Mouse (Mus musculus): ENCODE measurements around the gene Gm32687. TPM values are rescaled to one million over a fixed set of nuclear protein-coding genes. Genes with fewer than 3 reads are reported as not detected.
A peak's percentile ranks its signal among the peaks of the same experiment; 100 is the strongest.
"Not testable (repeated sequence)": the region's sequence is repeated elsewhere in the genome, so short reads cannot be mapped to it uniquely, and the experiment has no call there.

The Gm32687 gene
- polyA plus RNA-seq (2014; fragmentation: Nextera tagmentation; extraction: Ambion mirVana) = 5.6 and 6.1 TPM in 2 replicates

DNA sequence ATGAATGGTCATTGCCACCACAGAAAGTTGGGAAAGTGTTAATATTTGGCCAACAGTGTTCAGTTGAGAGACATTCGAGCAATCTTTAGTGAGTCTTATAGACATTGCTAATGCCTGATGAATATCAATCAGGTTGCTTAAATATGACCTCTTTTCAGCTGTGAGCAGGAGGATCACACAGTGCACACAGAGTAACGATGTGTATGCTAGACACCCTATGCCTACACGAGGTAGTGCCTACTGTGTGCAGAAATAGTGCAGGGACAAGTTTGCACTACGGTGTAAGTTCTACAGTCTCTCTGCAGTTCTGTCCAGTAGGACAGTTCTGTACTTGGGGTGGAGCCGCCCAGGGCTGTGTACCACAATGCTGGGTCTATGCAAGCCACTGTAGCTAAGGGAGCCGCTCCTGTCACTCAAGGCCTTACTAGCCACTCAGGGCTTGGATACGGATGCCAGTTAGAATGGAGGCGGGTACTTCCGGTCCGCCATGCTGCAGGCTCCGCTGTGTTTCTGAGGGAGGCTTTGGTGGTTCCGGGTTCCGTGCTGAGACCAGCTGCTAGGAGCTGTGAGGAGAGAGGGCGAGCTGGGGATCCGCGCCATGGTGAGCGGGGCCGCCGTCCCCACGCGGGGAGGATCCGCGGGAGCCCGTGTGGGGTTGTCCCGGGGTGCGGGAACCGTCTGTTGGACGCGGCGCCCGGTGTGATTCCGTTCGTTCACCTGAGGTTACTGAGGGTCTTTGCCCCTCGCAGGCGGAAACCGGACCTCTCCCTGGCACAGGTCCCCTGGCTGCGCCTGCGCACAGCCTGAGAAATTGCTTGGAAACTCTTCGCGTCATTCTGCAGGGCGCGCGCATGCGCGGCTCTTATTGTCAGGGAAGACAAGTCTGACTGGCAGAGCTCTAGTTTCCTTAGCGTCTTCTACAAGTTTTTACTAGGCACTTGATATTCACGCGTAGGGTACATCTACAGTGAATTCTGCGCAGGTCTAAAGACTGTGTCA is at the start of gene Gm32687:
Gene Gm32687 (plus strand): TSS at position 526 of the 999 bp plus-strand sequence.
- H3K27ac ChIP-seq (ENCODE audit: low read depth, low read length); H3K4me3 ChIP-seq (ENCODE audit: low read depth, low read length); H3K4me1 ChIP-seq (ENCODE audit: control insufficient read depth, insufficient read depth, low read length); H3K4me2 ChIP-seq; H3K36me3 ChIP-seq (ENCODE audit: control insufficient read depth, insufficient read depth, low read length); H3K27me3 ChIP-seq (ENCODE audit: control insufficient read depth, insufficient read depth, low read length); H3K9me3 ChIP-seq (replicated peaks; ENCODE audit: control insufficient read depth, low read length); H3K9ac ChIP-seq (ENCODE audit: low read depth, low read length): not testable (repeated sequence)
- ATAC-seq (replicated peaks; ENCODE audit: insufficient number of reproducible peaks, low FRiP score, low TSS enrichment) = peak; percentile 99
- WGBS (ENCODE audit: insufficient replicate concordance) = 44% methylated on average over 3 of the region's 49 CpGs

DNA sequence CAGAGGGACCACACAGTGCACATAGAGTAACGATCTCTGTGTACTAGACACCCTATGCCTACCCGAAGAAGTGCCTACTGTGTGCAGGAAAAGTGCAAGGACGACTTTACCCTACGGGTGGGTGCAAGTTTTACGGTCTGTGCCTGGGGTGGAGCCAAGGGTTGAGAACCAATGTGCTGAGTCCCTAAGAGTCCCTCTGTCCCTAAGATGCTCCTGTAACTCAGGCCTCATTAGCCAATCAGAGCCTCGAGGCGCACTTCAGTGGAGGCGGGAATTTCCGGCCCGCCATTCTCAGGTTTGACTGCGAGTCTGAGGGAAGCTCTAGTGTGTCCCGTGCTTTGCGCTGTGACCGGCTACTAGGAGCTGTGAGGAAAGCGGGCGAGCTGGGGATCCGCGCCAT is 17.5 kb upstream of the Gm32687 start:
- not testable (repeated sequence) for H3K36me3 ChIP-seq (ENCODE audit: control insufficient read depth, insufficient read depth, low read length); H3K9me3 ChIP-seq (replicated peaks; ENCODE audit: control insufficient read depth, low read length); H3K9ac ChIP-seq (ENCODE audit: low read depth, low read length); ATAC-seq (replicated peaks; ENCODE audit: insufficient number of reproducible peaks, low FRiP score, low TSS enrichment); H3K4me1 ChIP-seq (ENCODE audit: control insufficient read depth, insufficient read depth, low read length); H3K27ac ChIP-seq (ENCODE audit: low read depth, low read length); H3K27me3 ChIP-seq (ENCODE audit: control insufficient read depth, insufficient read depth, low read length); H3K4me2 ChIP-seq; H3K4me3 ChIP-seq (ENCODE audit: low read depth, low read length)
- no CpG with 5 or more reads among the region's 18 CpGs for WGBS (ENCODE audit: insufficient replicate concordance)

GRCm38 (mm10) chr10:81929842-81930743 is 66.4 kb downstream of the Gm32687 start, which contains the start of gene Zfp781:
TSS of gene Zfp781 (minus strand) at chr10:81930480.
- not testable (repeated sequence) for H3K27me3 ChIP-seq (ENCODE audit: control insufficient read depth, insufficient read depth, low read length)
- no CpG with 5 or more reads among the region's 43 CpGs for WGBS (ENCODE audit: insufficient replicate concordance)

More at GRCm38 (mm10) chr10:81929842-81930743, 66.4 kb downstream of the Gm32687 start, which contains the start of gene Zfp781:
- not testable (repeated sequence) for H3K4me2 ChIP-seq; H3K4me3 ChIP-seq (ENCODE audit: low read depth, low read length); H3K36me3 ChIP-seq (ENCODE audit: control insufficient read depth, insufficient read depth, low read length); H3K27ac ChIP-seq (ENCODE audit: low read depth, low read length); H3K9ac ChIP-seq (ENCODE audit: low read depth, low read length); H3K9me3 ChIP-seq (replicated peaks; ENCODE audit: control insufficient read depth, low read length); H3K4me1 ChIP-seq (ENCODE audit: control insufficient read depth, insufficient read depth, low read length)
- ATAC-seq (replicated peaks; ENCODE audit: insufficient number of reproducible peaks, low FRiP score, low TSS enrichment) = peak; percentile 90

Other genes with a start within 250 kb of the Gm32687 start
- gene Sirt6, start 236.1 kb upstream of the Gm32687 start, polyA plus RNA-seq (2014; fragmentation: Nextera tagmentation; extraction: Ambion mirVana) = 21.5 and 27.3 TPM in 2 replicates
- gene Ankrd24, start 235.4 kb upstream of the Gm32687 start, polyA plus RNA-seq (2014; fragmentation: Nextera tagmentation; extraction: Ambion mirVana) = 7.2 and 8.1 TPM in 2 replicates
- gene Gm10778, start 214.9 kb upstream of the Gm32687 start, polyA plus RNA-seq (2014; fragmentation: Nextera tagmentation; extraction: Ambion mirVana) = 2.9 and 3.3 TPM in 2 replicates
- 8.0 and 13.2 TPM in 2 replicates for gene Zfp433, start 159.1 kb upstream of the Gm32687 start, polyA plus RNA-seq (2014; fragmentation: Nextera tagmentation; extraction: Ambion mirVana)
- 6.8 and 7.0 TPM in 2 replicates for gene Gm3055, start 92.8 kb upstream of the Gm32687 start, polyA plus RNA-seq (2014; fragmentation: Nextera tagmentation; extraction: Ambion mirVana)
- gene Gm4767, start 51.7 kb upstream of the Gm32687 start, polyA plus RNA-seq (2014; fragmentation: Nextera tagmentation; extraction: Ambion mirVana) = 1.6 and 2.5 TPM in 2 replicates
- gene Zfp781, start 66.5 kb downstream of the Gm32687 start, polyA plus RNA-seq (2014; fragmentation: Nextera tagmentation; extraction: Ambion mirVana) = 2.4 and 2.5 TPM in 2 replicates
- gene Zfp873, start 184.2 kb downstream of the Gm32687 start, polyA plus RNA-seq (2014; fragmentation: Nextera tagmentation; extraction: Ambion mirVana) = 10.6 and 11.4 TPM in 2 replicates
- gene BC024063, start 219.4 kb downstream of the Gm32687 start, polyA plus RNA-seq (2014; fragmentation: Nextera tagmentation; extraction: Ambion mirVana) = 2.9 and 3.2 TPM in 2 replicates